Mouse (Mus musculus): ENCODE results near the gene Rrp8.

DNA sequence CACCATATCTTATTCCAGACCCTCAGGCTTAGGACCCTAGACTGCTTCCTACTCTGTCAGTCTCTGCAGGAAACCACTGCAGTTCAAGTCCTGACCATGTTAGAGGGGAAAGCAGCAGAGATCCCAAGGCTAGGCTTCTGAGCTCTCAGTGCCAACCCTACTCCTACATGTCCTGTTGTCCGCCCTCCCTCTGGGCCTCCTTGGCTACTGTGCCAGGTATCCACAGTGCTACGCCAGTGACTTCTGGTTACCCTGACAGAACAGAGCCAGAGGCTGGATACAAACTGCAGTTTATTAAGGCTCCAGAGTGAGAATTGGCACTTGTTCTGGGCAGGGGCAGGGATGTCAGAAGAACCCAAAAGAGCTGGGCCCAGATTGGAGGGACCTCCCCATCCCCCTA lies 15.5 kb upstream of the Rrp8 start:
- no peak for TF ChIP-seq CTCF (IDR thresholded peaks at IDR 0.05; ENCODE audit: extremely low read depth, insufficient read depth, low read length)
- TF ChIP-seq POLR2A (IDR thresholded peaks at IDR 0.05; ENCODE audit: extremely low read depth, insufficient read depth, low read length), result no peak
